Comparison of ENCODE assay signal across 8 mouse cellular contexts in genomic region chr17:55971453-55971852, GRCm38 (mm10). TPM values are rescaled to one million over a fixed set of nuclear protein-coding genes. Genes with fewer than 3 reads are reported as not detected.
DNase-seq lines count a peak whose midpoint lies in the region; ATAC-seq and TF ChIP-seq lines count a peak whose summit lies in the region.
"Had no signal": no experiment of that assay in that cellular context is flagged by ENCODE, and none has a peak within 500 bp of the region (broad histone marks: within the 10 kb centered on the region; RNA-seq: fewer than 3 reads in every experiment).

No protein-coding gene starts in this region.

- 40% methylated on average over 22 of the region's 22 CpGs for WGBS in intestine, embryonic 15.5 days
- WGBS in intestine, postnatal 0 days, result 45% methylated on average over 22 of the region's 22 CpGs
- 21% methylated on average over 22 of the region's 22 CpGs for WGBS in embryonic facial prominence, embryonic 11.5 days
- WGBS in forebrain, embryonic 13.5 days, result 22% methylated on average over 22 of the region's 22 CpGs
- 23% methylated on average over 22 of the region's 22 CpGs for WGBS in midbrain, embryonic 10.5 days

- no peak for TF ChIP-seq CTCF in intestine, postnatal 0 days (IDR thresholded peaks at IDR 0.05; ENCODE audit: low read depth)

- peaks cover 18% of the 10 kb centered on the region; the same call in 1 of the 2 replicates for H3K27me3 ChIP-seq in intestine, embryonic 15.5 days (replicated peaks)
- peaks cover 20% of the 10 kb centered on the region for H3K27me3 ChIP-seq in intestine, postnatal 0 days (replicated peaks; ENCODE audit: control insufficient read depth, insufficient read depth, low read length)
- H3K27me3 ChIP-seq in embryonic facial prominence, embryonic 11.5 days (ENCODE audit: control insufficient read depth, insufficient read depth, low read length), result peaks cover 3% of the 10 kb centered on the region; the same call in 1 of the 2 replicates
- H3K27me3 ChIP-seq in forebrain, embryonic 13.5 days, result no peaks in the 10 kb centered on the region
- peaks cover 21% of the 10 kb centered on the region; the same call in 1 of the 2 replicates for H3K27me3 ChIP-seq in midbrain, embryonic 10.5 days (ENCODE audit: low read depth, poor library complexity, severe bottlenecking)

- DNase-seq in embryonic facial prominence, embryonic 11.5 days (ENCODE audit: low spot score), result no peak
- no peak for DNase-seq in midbrain, embryonic 10.5 days (ENCODE audit: low spot score)
- no peak for DNase-seq in layer of hippocampus, postnatal 10 days (ENCODE audit: low spot score in 2 of 2)
- DNase-seq in right cerebral cortex, postnatal 14 days, result no peak
- DNase-seq: gastrocnemius, postnatal 36 days had no signal

- no peaks in the 10 kb centered on the region for H3K9me3 ChIP-seq in intestine, embryonic 15.5 days
- no peaks in the 10 kb centered on the region for H3K9me3 ChIP-seq in intestine, postnatal 0 days (ENCODE audit: control insufficient read depth)
- H3K9me3 ChIP-seq in embryonic facial prominence, embryonic 11.5 days (replicated peaks; ENCODE audit: control insufficient read depth, low read length), result no peaks in the 10 kb centered on the region
- no peaks in the 10 kb centered on the region for H3K9me3 ChIP-seq in forebrain, embryonic 13.5 days (replicated peaks)
- H3K9me3 ChIP-seq in midbrain, embryonic 10.5 days (replicated peaks), result no peaks in the 10 kb centered on the region

- peak overlapping the region; percentile 86; the same call in 1 of the 2 replicates for H3K4me2 ChIP-seq in intestine, embryonic 15.5 days (replicated peaks)
- no peak overlapping the region for H3K4me2 ChIP-seq in intestine, postnatal 0 days (replicated peaks; ENCODE audit: low read depth)
- peak overlapping the region; percentile 81 for H3K4me2 ChIP-seq in embryonic facial prominence, embryonic 11.5 days (ENCODE audit: low read depth, low read length)
- peak overlapping the region; percentile 67 for H3K4me2 ChIP-seq in forebrain, embryonic 13.5 days

- H3K27ac ChIP-seq in intestine, embryonic 15.5 days, result no peak overlapping the region
- H3K27ac ChIP-seq in intestine, postnatal 0 days (ENCODE audit: low read depth, low read length), result no peak overlapping the region
- H3K27ac ChIP-seq in embryonic facial prominence, embryonic 11.5 days (replicated peaks; ENCODE audit: low read depth, low read length), result no peak overlapping the region
- H3K27ac ChIP-seq in forebrain, embryonic 13.5 days, result no peak overlapping the region
- peak overlapping the region; percentile 95 for H3K27ac ChIP-seq in midbrain, embryonic 10.5 days (replicated peaks)

- no peak overlapping the region for H3K9ac ChIP-seq in intestine, embryonic 15.5 days
- no peak overlapping the region for H3K9ac ChIP-seq in intestine, postnatal 0 days (ENCODE audit: low read depth, low read length)
- peak overlapping the region; percentile 66 for H3K9ac ChIP-seq in embryonic facial prominence, embryonic 11.5 days (replicated peaks; ENCODE audit: low read length)
- peak overlapping the region; percentile 72 for H3K9ac ChIP-seq in forebrain, embryonic 13.5 days

- peaks cover 15% of the 10 kb centered on the region for H3K4me1 ChIP-seq in intestine, embryonic 15.5 days (replicated peaks)
- H3K4me1 ChIP-seq in intestine, postnatal 0 days (replicated peaks; ENCODE audit: control insufficient read depth, insufficient read depth, low read length), result 0 out of 2 replicates have a peak, but pooled peaks cover 4% of the 10 kb centered on the region
- H3K4me1 ChIP-seq in embryonic facial prominence, embryonic 11.5 days (ENCODE audit: control insufficient read depth, insufficient read depth, low read length), result peaks cover 2% of the 10 kb centered on the region
- H3K4me1 ChIP-seq in forebrain, embryonic 13.5 days, result peaks cover 33% of the 10 kb centered on the region
- peaks cover 56% of the 10 kb centered on the region for H3K4me1 ChIP-seq in midbrain, embryonic 10.5 days

- H3K4me3 ChIP-seq in intestine, embryonic 15.5 days (replicated peaks), result peak overlapping the region; percentile 45; the same call in 1 of the 2 replicates
- no peak overlapping the region for H3K4me3 ChIP-seq in intestine, postnatal 0 days (ENCODE audit: low read depth, low read length)
- H3K4me3 ChIP-seq in embryonic facial prominence, embryonic 11.5 days (ENCODE audit: low read depth, low read length), result peak overlapping the region; percentile 42
- peak overlapping the region; percentile 50 for H3K4me3 ChIP-seq in forebrain, embryonic 13.5 days
- peak overlapping the region; percentile 62 for H3K4me3 ChIP-seq in midbrain, embryonic 10.5 days

- H3K36me3 ChIP-seq in intestine, embryonic 15.5 days, result peaks cover 9% of the 10 kb centered on the region
- peaks cover 14% of the 10 kb centered on the region for H3K36me3 ChIP-seq in intestine, postnatal 0 days (ENCODE audit: control insufficient read depth, insufficient read depth)
- H3K36me3 ChIP-seq in embryonic facial prominence, embryonic 11.5 days (replicated peaks; ENCODE audit: control insufficient read depth, insufficient read depth, low read depth, low read length), result no peaks in the 10 kb centered on the region
- peaks cover 40% of the 10 kb centered on the region for H3K36me3 ChIP-seq in forebrain, embryonic 13.5 days (ENCODE audit: poor library complexity, severe bottlenecking)
- peaks cover 56% of the 10 kb centered on the region for H3K36me3 ChIP-seq in midbrain, embryonic 10.5 days

- no peak for ATAC-seq in intestine, embryonic 15.5 days
- ATAC-seq in intestine, postnatal 0 days, result no peak
- no peak for ATAC-seq in embryonic facial prominence, embryonic 11.5 days (replicated peaks; ENCODE audit: insufficient number of reproducible peaks, low FRiP score, low TSS enrichment, low read depth)
- ATAC-seq in forebrain, embryonic 13.5 days, result no peak

RNA-seq across cellular contexts. Expression of gene Shd, which starts 1.2 kb away (rescaled TPM):
- 9.0 and 9.4 TPM in 2 replicates for polyA plus RNA-seq in intestine, embryonic 15.5 days (2015; fragmentation: Nextera tagmentation; extraction: Ambion mirVana)
- 2.7 and 2.9 TPM in 2 replicates for polyA plus RNA-seq in intestine, postnatal 0 days (2015; fragmentation: Nextera tagmentation; extraction: Ambion mirVana)
- polyA plus RNA-seq in embryonic facial prominence, embryonic 11.5 days (2014; fragmentation: Nextera tagmentation; extraction: Ambion mirVana), result 32.9 and 37.4 TPM in 2 replicates
- polyA plus RNA-seq in forebrain, embryonic 13.5 days (2015; fragmentation: Nextera tagmentation; extraction: Ambion mirVana), result 102 TPM in 2 replicates
- 68.4 and 103 TPM in 2 replicates for polyA plus RNA-seq in midbrain, embryonic 10.5 days (2016; fragmentation: Nextera tagmentation; extraction: Ambion mirVana)
- 10 to 100 TPM; 53.7 to 55.3 TPM for total RNA-seq in layer of hippocampus, postnatal 10 days (2021)
- total RNA-seq: gastrocnemius, postnatal 36 days had no signal

RNA-seq across cellular contexts. Expression of gene Yju2, which starts 12.6 kb away (rescaled TPM):
- 21.0 and 21.4 TPM in 2 replicates for polyA plus RNA-seq in intestine, embryonic 15.5 days (2015; fragmentation: Nextera tagmentation; extraction: Ambion mirVana)
- polyA plus RNA-seq in intestine, postnatal 0 days (2015; fragmentation: Nextera tagmentation; extraction: Ambion mirVana), result 10.2 and 10.9 TPM in 2 replicates
- 18.5 and 18.9 TPM in 2 replicates for polyA plus RNA-seq in embryonic facial prominence, embryonic 11.5 days (2014; fragmentation: Nextera tagmentation; extraction: Ambion mirVana)
- 29.2 and 32.1 TPM in 2 replicates for polyA plus RNA-seq in forebrain, embryonic 13.5 days (2015; fragmentation: Nextera tagmentation; extraction: Ambion mirVana)
- polyA plus RNA-seq in midbrain, embryonic 10.5 days (2016; fragmentation: Nextera tagmentation; extraction: Ambion mirVana), result 31.0 and 34.0 TPM in 2 replicates
- total RNA-seq in layer of hippocampus, postnatal 10 days (2021), result 10 to 100 TPM; 15.9 to 16.8 TPM

RNA-seq across cellular contexts. Expression of gene Fsd1, which starts 14.9 kb away (rescaled TPM):
- 8.9 and 11.5 TPM in 2 replicates for polyA plus RNA-seq in intestine, embryonic 15.5 days (2015; fragmentation: Nextera tagmentation; extraction: Ambion mirVana)
- polyA plus RNA-seq in intestine, postnatal 0 days (2015; fragmentation: Nextera tagmentation; extraction: Ambion mirVana), result 3.6 and 4.2 TPM in 2 replicates
- 36.6 and 43.0 TPM in 2 replicates for polyA plus RNA-seq in embryonic facial prominence, embryonic 11.5 days (2014; fragmentation: Nextera tagmentation; extraction: Ambion mirVana)
- polyA plus RNA-seq in forebrain, embryonic 13.5 days (2015; fragmentation: Nextera tagmentation; extraction: Ambion mirVana), result 96.0 and 113 TPM in 2 replicates
- polyA plus RNA-seq in midbrain, embryonic 10.5 days (2016; fragmentation: Nextera tagmentation; extraction: Ambion mirVana), result 78.4 and 95.0 TPM in 2 replicates
- total RNA-seq in layer of hippocampus, postnatal 10 days (2021), result 100 to 1,000 TPM in 1 of 2 experiments, 10 to 100 TPM in 1; 98.0 to 101 TPM
- total RNA-seq: gastrocnemius, postnatal 36 days had no signal

RNA-seq across cellular contexts. Expression of gene Ebi3, which starts 19.0 kb away (rescaled TPM):
- 2.8 and 3.2 TPM in 2 replicates for polyA plus RNA-seq in intestine, embryonic 15.5 days (2015; fragmentation: Nextera tagmentation; extraction: Ambion mirVana)
- 1.5 and 1.6 TPM in 2 replicates for polyA plus RNA-seq in intestine, postnatal 0 days (2015; fragmentation: Nextera tagmentation; extraction: Ambion mirVana)
- 1.8 and 2.2 TPM in 2 replicates for polyA plus RNA-seq in embryonic facial prominence, embryonic 11.5 days (2014; fragmentation: Nextera tagmentation; extraction: Ambion mirVana)
- 2.4 and 2.6 TPM in 2 replicates for polyA plus RNA-seq in forebrain, embryonic 13.5 days (2015; fragmentation: Nextera tagmentation; extraction: Ambion mirVana)
- polyA plus RNA-seq in midbrain, embryonic 10.5 days (2016; fragmentation: Nextera tagmentation; extraction: Ambion mirVana), result 2.1 and 2.3 TPM in 2 replicates
- 1 to 10 TPM; 3.1 to 3.8 TPM for total RNA-seq in layer of hippocampus, postnatal 10 days (2021)
- total RNA-seq: gastrocnemius, postnatal 36 days had no signal

RNA-seq across cellular contexts. Expression of gene Zfp119b, which starts 22.2 kb away (rescaled TPM):
- 3.5 and 4.4 TPM in 2 replicates for polyA plus RNA-seq in intestine, embryonic 15.5 days (2015; fragmentation: Nextera tagmentation; extraction: Ambion mirVana)
- polyA plus RNA-seq in intestine, postnatal 0 days (2015; fragmentation: Nextera tagmentation; extraction: Ambion mirVana), result 3.4 and 3.7 TPM in 2 replicates
- 6.2 and 6.9 TPM in 2 replicates for polyA plus RNA-seq in embryonic facial prominence, embryonic 11.5 days (2014; fragmentation: Nextera tagmentation; extraction: Ambion mirVana)
- polyA plus RNA-seq in forebrain, embryonic 13.5 days (2015; fragmentation: Nextera tagmentation; extraction: Ambion mirVana), result 6.6 and 7.3 TPM in 2 replicates
- polyA plus RNA-seq in midbrain, embryonic 10.5 days (2016; fragmentation: Nextera tagmentation; extraction: Ambion mirVana), result 5.4 and 5.8 TPM in 2 replicates
- total RNA-seq in layer of hippocampus, postnatal 10 days (2021), result 1 to 10 TPM; 3.9 to 4.4 TPM

Comparison
In these comparisons a context has a peak if more than half of its experiments do, and no peak if none do; other contexts are left out.
1. H3K9ac ChIP-seq: peak in embryonic facial prominence, embryonic 11.5 days (single experiment) and forebrain, embryonic 13.5 days (single experiment); none in intestine, embryonic 15.5 days (single experiment) and intestine, postnatal 0 days (single experiment).